Mouse (Mus musculus) kidney, adult 11 months (tissue): ENCODE measurements around the gene Olfr324.
A peak's percentile ranks its signal among the peaks of the same experiment; 100 is the strongest.

Experiments
- DNase-seq: peaks from one replicate; pipeline ENCODE4 v3.0.0; 2022

Gene Olfr324

DNA sequence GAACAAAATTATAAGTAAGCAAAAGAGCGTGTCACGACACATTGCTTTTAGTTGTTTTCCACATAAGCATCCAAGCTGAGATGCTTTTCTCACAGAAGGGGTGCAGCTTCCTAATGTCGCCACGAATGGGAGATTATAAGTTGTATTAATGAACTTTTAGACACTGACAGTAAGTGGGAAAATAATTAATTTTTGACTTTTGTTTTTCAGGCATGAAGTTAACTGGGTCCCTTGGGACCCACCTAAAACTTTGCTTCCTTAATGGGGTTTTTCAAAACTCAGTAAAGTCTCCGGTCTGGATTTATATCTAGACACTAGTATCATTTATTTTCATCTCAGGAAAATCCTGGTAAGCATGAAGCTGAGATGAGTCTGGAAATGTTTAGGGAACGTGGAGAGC is at the start of gene Olfr324:
TSS of gene Olfr324 (plus strand) at position 301 of the 400 bp plus-strand sequence.
- no peak for DNase-seq

DNA sequence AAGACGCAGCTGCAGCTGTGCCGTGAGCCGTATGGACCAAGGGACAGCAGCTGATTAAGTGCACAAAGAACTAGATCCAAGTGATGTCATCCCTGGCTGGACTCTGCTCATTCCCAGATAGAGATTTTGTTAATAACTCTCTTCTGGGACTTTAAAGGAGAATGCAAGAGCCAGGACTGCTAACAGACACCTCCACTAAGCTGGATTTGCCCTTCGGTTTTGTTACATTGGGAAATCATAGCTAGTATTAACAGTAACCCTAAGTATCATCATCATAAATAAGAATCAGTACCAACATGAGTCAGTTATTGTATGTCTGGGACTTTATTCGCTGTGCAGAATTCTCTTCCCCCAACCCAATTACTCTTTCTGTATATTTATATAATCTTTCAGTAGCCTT is 48.6 kb upstream of the Olfr324 start, which contains the start of gene Olfr329-ps:
TSS of gene Olfr329-ps (minus strand) at position 101 of the 400 bp plus-strand sequence.
- no peak for DNase-seq

GRCm38 (mm10) chr11:58555536-58555935 is 39.4 kb upstream of the Olfr324 start, which contains the start of gene Olfr328:
Gene Olfr328 (minus strand): TSS chr11:58555636.
- DNase-seq, result no peak

DNA sequence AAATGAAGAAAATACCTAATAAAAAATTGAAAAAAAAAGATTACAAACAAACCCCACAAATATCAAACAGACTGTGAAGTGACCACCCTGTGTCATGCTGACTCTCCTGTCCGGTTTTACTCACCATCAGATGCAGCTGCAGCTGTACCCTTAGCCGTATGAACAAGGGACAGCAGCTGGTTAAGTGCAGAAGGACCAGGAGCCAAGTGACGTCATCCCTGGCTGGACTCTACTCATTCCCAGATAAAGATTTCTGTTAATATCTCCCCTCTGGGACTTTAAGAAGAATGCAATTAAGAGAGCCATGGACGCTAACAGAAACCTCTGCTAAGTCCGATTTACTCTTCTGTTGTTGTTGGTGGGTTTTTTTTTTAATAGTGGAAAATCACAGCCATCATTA is 24.5 kb upstream of the Olfr324 start, which contains the start of gene Olfr224:
TSS of gene Olfr224 (minus strand) at position 149 of the 400 bp plus-strand sequence.
- DNase-seq, result no peak

DNA sequence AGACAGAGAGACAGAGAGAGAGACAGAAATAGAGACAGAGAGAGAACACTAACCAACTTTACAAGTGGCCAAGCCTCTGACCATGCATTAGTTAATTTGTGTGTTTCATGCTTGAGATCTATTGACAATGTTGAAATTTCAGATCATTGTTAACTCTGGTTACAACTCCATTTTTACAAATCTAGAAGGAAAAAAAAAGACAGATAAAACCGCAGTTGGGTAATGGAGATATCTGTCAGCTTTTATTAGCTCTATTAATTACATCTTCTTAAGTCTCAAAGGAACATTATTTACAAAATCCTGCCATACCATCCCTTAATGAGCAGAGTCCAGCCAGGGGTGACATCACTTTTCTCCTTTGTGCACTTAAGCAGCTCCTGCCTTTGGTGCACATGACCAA is 17.5 kb upstream of the Olfr324 start, which contains the start of gene Olfr325:
TSS of gene Olfr325 (plus strand) at position 301 of the 400 bp plus-strand sequence.
- DNase-seq, result no peak

DNA sequence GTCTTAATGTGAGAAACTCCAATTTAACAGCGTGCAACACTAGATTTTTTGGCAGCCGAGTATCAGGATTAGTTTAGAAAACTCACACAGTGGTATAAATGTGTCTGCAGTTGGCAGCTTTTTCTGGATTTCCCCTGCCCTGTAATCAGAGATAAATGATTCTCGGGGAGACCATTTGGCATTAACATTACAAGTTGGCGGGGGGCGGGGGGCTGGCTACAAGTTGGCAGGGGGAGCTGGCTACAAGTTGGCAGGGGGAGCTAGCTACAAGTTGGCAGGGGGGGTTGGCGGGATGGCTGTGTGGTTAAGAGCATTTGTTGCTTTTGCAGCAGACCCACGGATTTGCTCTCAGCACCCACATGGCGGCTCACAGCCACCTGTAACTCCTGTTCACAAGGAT is 16.3 kb upstream of the Olfr324 start:
- no peak for DNase-seq

GRCm38 (mm10) chr11:58587898-58588348 is 7.0 kb upstream of the Olfr324 start:
- DNase-seq, result peak; percentile 3

DNA sequence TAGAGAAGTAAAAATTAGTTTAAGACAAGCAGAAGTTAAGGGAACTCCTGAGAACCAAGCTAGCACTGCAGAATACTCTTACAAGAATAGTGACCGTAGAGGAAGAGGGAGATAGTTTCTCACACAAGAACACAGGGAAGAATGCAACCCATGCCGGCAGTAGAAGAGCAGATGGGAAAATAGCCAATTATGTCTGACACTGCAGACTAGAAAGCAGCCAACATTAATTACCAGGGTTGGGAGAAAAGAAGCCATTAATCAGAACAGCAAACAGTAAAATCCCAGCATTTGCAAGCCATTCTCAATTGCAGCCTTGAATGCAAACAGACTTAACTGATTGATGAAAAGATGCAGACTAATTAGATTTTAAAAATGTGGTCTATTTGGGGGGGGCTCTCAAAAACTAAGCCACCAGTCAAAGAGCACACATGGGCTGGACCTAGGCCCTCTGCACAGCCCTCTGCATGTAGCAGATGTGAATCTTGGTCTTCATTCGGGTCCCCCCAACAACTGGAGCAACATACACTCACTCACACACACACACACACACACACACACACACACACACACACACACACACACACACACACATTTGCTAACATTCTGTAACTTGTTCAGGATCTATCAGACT is 6.2 kb upstream of the Olfr324 start:
- DNase-seq, result no peak

DNA sequence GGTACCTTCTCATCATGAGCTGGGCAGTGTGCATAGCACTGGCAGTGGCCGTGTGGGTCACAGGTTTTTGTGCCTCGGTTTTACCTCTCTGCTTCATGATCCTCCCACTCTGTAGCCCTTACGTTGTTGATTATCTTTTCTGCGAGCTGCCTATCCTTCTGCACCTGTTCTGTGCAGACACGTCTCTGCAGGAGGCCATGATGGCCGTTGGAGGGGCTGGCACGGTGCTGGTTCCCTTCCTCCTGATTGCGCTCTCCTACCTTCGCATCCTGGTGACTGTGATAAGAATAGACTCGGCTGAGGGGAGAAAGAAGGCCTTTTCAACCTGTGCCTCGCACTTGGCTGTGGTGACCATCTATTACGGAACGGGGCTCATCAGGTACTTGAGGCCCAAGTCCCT is 2.9 kb downstream of the Olfr324 start:
- DNase-seq, result no peak

DNA sequence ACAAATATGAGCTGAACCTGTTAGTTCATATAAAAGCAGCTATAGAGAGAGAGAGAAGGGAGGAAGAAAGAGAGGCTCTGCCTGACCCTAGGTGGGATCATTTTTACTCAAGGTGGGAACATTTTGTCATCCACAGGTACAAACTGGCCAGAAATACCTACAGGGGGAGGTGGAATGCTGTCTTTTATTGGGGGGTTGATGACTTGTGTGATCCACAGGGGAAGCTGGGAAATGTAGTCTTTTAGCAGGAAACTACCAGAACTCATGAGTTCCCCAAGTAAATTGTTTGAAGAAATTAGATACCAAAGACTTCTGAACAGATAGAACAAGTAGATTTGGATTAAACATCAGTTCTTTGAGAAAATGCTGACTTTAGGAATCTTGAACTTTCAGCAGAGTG is 7.1 kb downstream of the Olfr324 start:
- no peak for DNase-seq

DNA sequence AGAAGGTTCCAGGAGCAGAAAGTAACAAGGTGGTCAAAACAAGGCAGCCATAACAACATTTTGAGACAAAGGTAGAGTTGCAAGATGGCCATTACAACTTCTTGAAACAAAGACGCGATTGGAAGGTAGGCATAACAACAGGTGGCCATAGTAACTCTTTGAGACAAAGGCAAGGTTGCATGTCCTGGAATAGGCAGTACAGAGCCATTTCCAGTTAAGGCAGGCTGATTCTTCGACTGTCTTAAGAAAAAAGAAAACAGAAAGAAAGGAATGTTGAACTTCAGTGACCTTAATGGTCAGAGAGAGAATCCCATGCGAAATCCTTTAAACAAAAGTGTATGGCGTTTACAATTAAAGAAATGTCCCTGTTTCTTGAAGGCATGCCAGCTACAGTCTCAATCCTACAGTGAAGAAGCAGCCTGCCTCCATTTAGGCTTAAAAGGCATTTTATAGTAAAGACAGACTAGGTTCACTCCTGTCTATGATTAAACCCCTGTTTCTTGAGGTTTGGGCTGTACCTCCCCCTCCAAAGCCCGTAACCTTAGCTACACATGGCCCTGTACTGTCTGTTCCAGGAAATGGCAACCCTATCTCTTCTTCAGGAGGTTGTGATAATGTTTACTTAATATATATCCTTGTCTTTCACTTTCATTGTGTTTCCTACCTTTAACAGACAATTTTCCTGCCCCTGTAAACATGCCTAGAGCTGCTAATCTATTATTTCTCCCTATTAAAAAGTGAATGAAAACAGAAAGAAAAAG is 8.1 kb downstream of the Olfr324 start:
- DNase-seq, result no peak

- no peak for DNase-seq
These were observed 9.8 kb downstream of the Olfr324 start for GRCm38 (mm10) chr11:58604688-58605087.

GRCm38 (mm10) chr11:58605228-58605627 is 10.3 kb downstream of the Olfr324 start:
- no peak for DNase-seq

- DNase-seq, result no peak
These were observed 11.4 kb downstream of the Olfr324 start for GRCm38 (mm10) chr11:58606177-58606919.

- no peak for DNase-seq
These were observed 12.1 kb downstream of the Olfr324 start for GRCm38 (mm10) chr11:58607030-58607429.

DNA sequence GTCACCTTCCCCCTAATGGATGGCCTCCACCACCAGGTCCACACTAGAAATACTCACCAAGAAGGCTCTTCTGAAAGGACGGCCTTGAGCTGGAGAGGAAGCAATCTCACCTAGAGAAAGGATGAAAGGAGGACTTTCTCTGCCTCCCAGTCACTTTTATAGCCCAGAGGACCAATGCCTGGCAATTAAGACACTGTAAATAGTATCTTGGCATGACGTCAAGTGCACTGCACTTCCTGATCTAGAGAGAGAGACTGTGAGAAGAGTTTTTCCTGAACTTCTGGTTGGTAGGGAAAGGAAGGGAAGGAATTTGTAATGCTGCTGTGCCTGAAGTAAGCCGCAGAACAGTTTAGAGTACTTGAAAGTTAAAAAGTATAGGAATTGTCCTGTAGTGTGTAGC is 18.4 kb downstream of the Olfr324 start:
- DNase-seq, result no peak

- DNase-seq, result peak; percentile 12
These were observed 19.6 kb downstream of the Olfr324 start for GRCm38 (mm10) chr11:58614526-58614925.

GRCm38 (mm10) chr11:58615975-58616374 is 21.1 kb downstream of the Olfr324 start, which contains the start of gene 2210407C18Rik:
Gene 2210407C18Rik (minus strand): TSS chr11:58616075.
- DNase-seq, result no peak

- DNase-seq, result no peak
These were observed 23.5 kb downstream of the Olfr324 start for GRCm38 (mm10) chr11:58618369-58618768.

- no peak for DNase-seq
These were observed 23.9 kb downstream of the Olfr324 start for GRCm38 (mm10) chr11:58618793-58619192.

- no peak for DNase-seq
These were observed 31.2 kb downstream of the Olfr324 start for GRCm38 (mm10) chr11:58626146-58626545.

GRCm38 (mm10) chr11:58630401-58630800 is 35.5 kb downstream of the Olfr324 start, which contains the start of gene Olfr323:
Gene Olfr323 (minus strand): TSS chr11:58630501.
- DNase-seq, result no peak

DNA sequence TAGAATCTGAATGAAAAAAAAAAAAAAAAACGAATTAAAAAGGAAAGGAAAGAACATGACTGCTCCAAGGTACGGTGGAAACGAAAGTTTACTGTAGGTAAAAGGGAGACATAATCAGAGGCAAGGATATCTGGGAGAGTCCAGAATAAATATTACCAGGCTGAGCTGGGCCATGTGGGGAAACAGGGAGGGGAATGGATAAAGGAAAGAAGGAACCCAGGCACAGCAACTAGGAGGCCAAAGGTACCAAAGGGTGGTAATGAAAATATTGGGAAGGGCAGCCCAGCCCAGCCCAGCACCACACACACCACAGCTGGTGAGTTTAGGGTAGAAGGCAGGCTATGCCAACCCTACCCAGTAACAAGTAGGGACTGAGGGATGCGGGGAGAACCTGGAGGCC is 40.0 kb downstream of the Olfr324 start:
- DNase-seq, result no peak
